Mouse (Mus musculus): ENCODE data around the gene Tipin.
"Not testable (repeated sequence)": the region's sequence is repeated elsewhere in the genome, so short reads cannot be mapped to it uniquely, and the experiment has no call there.

Tipin gene

DNA sequence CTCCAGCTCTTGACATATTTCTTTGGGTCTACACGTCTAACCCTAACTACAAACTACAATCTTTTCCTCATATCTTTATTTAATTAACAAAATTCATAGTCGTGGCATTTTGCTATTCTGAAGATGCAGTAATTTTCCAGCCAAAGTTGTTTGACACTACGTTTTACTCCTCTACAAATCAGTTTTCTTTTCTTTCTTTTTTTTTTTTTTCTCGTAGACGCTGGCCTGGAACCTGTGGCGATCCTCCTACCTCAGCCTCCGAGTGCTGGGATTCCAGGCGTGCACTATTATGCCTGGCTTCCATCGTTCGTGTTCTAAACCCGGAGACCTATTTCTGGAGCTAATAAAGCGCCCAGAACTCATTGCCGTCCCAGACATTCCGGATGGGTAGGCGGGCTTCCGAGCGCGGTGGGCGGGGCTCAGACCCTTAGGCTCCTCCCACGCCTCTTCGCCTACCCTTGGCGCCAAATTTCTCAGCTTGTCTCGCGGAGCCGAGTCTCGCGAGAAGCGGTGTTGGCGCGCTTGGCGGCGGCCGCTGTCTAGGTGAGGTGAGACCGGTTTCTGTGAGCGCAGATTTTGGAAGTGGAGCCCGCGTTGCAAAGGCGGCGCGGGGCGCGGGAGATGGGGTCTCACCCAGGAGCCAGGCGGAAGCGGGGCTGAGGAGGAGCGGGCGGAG lies at the start of gene Tipin:
Gene Tipin (plus strand): TSS at position 477 of the 676 bp plus-strand sequence.
- peak; percentile 96 for DNase-seq

GRCm38 (mm10) chr9:64231674-64232073 lies 49.7 kb upstream of the Tipin start:
- no peak for DNase-seq

GRCm38 (mm10) chr9:64232257-64232957 lies 49.0 kb upstream of the Tipin start:
- DNase-seq, result peak; percentile 51

DNA sequence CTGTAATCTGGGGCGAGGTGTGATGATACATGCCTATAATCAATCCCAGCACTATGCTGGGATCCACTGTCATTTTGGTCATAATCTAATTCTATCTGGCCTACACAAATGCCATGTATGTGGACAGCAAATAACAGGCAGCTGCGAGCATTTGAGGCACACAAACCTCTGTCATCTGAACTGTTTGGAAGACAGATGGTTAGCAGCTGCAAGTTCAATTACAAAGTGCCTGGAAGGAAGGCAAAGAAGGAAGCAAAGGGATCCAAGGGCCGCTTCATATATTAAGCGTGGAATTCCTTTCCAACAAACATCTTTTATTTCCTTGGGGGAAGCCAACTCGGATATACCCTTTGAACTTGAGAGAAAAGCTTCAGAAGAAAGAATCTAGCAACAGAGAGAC lies 47.7 kb upstream of the Tipin start:
- DNase-seq, result no peak

- no peak for DNase-seq
Observed at GRCm38 (mm10) chr9:64234768-64235435, 46.5 kb upstream of the Tipin start, which contains the start of gene Uchl4. Gene Uchl4 (plus strand): TSS chr9:64235201.

DNA sequence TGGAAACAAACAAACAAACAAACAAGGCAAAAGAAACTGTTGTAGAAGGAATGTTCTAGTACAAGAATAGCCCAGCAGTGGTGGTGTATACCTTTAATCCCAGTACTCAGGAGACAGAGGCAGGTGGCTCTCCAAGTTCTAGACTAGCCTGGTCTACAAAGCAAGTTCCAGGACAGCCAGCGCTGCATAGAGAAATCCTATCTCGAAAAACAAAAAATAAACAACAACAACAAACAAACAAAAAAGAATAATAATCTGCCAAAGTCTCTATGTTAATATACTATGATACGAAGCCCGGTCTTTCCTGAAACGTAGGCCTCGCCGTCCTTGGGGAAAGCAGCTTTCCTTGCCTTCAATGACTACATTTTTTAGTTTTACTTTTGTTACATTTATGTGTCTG lies 45.3 kb upstream of the Tipin start:
- DNase-seq, result no peak

DNA sequence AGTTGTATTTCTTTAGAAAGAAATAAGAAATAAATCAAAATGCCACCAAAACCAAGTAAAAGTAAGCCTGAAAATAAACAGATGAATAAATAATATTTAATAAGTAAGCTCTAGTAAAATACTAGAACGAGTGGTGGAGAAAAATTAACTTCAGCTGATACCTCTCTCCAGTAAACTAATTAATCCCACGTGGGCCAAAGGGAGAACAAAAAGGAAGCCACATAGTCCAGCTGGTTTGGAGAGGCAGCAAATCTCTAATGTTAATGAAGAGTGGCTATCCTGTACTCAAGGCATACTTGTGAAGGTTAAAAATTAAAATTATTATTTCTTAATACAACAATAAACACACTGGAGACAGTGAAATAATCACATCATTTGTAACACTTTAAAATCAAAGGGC lies 41.3 kb upstream of the Tipin start:
- DNase-seq, result no peak

DNA sequence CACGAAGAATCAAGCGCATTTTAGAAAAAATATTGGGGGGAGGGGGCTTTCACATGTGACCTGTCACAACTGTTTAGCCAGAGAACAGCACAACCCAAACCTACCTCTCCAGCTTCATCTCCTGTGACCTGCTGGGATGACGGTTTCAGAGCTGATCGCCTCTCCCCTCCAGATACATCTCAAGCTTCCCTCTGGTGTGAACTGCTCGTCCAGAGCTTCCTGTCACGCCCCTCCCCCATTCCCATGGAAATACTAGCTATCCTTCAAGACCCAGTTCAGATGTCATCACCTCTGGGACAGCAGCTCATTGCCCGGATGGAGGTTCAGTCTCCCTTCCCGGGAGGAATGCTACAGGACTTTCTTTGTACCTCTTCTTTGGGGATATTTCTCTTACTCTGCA lies 40.7 kb upstream of the Tipin start:
- peak; percentile 53 for DNase-seq

DNA sequence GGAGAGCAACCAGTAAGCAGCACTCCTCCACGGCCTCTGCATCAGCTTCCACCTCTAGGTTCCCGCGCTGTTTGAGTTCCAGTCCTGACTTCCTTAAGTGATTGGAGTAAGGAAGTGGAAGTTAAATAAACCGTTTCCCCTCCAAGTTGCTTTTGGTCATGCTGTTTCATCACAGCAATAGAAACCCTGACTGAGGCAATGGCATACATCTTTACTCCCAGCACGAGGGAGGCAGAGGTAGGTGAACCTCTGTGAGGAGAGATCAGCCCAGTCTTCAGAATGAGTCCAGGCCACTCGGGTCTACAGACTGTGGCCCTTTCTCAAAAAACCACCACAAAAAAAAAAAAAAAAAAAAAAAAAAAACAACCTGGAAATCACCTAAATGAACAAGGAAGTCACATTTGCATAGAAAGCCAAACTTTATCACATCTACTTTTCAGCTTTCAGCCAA lies 39.0 kb upstream of the Tipin start:
- DNase-seq, result no peak

DNA sequence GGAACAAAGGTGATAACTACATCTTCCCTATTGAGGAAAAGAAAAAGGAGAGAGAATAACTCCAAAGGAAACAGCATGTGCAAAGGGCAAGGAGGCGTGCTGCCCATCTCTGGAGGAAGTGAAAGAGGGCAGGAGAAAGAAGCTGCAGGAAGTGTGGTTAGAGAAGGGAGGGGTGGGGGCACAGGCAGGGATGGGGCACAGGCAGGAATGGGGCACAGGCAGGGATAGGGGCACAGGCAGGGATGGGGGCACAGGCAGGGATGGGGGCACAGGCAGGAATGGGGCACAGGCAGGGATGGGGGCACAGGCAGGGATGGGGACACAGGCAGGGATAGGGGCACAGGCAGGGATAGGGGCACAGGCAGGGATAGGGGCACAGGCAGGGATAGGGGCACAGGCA lies 32.0 kb upstream of the Tipin start:
- no peak for DNase-seq

- DNase-seq, result no peak
Observed at GRCm38 (mm10) chr9:64250111-64250730, 31.2 kb upstream of the Tipin start.

DNA sequence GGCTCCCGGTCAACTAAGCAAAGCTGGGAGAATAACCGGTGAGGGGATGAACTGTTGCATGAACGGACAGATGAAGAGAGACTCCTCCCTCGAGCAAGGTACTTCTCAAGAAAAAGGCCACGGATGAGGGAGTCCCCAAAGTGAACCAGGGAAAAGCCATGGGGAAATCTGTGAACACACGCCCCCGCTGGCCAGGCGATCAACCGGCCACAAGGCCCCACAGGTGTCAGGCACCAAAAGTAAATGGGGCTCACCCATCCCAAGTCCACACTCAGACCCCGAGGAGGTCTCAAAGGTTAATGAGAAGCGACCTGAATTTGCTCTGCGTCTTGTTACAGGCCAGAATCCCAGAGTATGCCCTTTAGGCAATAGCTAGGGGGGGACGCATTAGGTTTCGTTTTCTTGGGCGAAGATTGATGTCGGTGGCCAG lies 28.8 kb upstream of the Tipin start:
- DNase-seq, result peak; percentile 35

DNA sequence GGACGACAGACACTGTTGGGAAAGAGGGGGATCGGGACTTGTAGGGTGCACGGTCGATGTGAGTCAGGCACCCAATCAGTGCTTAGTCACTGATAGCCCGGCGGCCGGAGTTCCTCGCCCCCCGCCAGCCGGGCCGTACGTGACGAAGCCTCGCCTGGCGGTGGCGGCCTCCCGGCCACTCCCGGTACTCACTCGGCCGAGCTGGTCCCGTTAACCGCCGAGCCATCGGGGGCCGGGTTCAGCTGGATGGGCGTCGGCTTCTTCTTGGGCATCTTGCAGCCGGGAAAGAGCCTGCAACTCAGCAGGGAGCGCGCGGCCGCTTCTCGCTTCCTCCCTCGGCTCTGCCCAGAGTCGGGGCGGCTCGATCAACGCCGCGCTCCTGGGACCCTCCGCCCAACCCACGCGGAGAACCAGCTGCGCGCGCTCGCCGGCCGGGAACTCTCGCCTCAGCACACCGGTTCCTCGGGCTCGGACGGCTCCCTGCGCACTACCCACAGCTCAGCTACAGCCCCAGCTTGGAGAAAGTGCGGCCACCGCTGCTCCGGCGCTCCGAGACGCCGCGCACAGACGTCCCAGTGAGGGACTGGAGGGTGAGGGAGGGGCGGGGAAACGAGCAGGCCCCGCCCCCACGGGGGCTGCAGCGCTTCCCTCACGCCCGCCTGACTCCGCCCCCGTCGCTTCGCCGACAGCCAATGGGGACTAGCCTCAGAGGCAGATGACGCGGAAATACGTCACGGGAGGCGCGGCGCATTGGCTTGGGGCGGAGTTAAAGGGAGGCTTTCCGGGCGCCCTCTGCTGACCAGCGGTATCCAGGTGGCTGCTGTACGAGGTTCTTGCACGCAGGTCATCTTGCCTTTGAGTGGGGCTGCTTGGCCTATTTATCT lies 28.1 kb upstream of the Tipin start, which contains the start of gene Map2k1:
Gene Map2k1 (minus strand): TSS at position 611 of the 884 bp plus-strand sequence.
- peak; percentile 99 for DNase-seq

DNA sequence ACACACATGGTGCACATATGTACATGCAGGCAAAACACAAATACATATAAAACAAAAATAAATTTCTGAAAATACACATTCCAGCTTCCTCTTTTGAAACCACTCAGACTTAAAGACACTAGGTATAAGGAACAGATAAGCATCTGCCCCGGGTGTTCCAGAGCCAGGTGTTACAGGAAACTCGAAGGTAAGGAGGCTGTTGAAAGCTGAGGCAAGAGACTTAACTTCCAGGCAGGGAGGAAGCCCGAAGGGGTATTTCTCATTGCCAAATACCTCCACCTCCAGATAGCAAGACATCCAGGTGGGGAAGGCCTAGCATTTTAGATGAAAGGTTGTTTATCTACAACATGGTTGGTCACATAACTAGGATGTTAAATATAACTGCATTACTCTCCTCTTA lies 26.0 kb upstream of the Tipin start:
- DNase-seq, result no peak

DNA sequence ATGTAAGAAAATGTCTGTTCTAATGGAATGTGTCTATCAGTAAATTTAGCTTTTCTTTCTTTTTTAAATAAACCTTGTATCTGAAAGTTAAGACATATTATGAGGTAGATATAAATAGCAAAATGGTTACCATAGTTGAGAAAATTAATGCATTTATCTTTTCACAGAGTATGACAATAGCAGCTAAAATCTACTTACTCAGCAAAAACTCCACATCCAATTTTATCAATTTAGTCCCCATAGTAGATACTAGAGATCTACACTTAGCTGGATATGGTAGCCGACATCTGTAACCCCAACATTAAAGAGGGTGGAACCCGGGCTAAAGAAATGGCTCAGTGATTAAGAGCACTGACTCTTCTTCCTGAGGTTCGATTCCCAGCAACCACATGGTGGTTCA lies 25.2 kb upstream of the Tipin start:
- DNase-seq, result no peak

- DNase-seq, result no peak
Observed at GRCm38 (mm10) chr9:64259906-64260305, 21.5 kb upstream of the Tipin start.

GRCm38 (mm10) chr9:64261023-64261422 lies 20.4 kb upstream of the Tipin start:
- no peak for DNase-seq

GRCm38 (mm10) chr9:64264813-64265212 lies 16.6 kb upstream of the Tipin start:
- no peak for DNase-seq

DNA sequence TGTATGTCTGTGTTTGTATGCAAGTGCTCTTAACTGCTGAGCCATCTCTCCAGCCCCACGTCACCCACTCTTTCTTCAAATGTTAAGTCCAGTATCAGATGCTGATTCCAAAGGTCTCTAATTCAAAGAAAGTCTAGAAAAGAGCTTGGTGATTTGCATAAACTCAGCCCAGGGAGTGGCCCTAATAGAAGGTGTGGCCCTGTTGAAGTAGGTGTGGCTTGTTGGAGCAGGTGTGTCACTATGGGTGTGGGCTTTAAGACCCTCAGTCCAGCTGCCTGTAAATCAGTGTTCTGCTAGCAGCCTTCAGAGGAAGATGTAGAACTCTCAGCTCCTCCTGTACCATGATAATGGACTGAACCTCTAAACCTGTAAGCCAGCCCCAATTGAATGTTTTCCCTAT lies 14.2 kb upstream of the Tipin start:
- no peak for DNase-seq

- DNase-seq, result no peak
Observed at GRCm38 (mm10) chr9:64268196-64268595, 13.2 kb upstream of the Tipin start.

DNA sequence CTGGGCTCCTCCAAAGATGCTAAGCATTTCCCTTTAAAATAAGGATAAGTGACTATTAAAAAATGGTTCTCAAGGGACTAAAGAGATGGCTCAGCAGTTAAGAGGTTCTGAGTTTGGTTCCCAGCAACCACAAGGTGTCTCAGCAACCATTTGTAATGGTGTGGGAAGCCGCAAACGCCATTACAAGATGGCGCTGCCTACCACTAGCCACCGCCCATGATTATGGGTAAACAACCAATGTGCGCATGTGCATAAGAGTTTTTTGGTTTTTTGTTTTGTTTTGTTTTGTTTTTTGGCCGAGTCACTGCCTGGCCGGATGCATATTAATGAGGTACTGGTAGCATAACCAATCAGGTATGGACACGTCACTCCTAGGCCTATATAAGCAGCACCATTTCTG lies 12.5 kb upstream of the Tipin start:
- not testable (repeated sequence) for DNase-seq

DNA sequence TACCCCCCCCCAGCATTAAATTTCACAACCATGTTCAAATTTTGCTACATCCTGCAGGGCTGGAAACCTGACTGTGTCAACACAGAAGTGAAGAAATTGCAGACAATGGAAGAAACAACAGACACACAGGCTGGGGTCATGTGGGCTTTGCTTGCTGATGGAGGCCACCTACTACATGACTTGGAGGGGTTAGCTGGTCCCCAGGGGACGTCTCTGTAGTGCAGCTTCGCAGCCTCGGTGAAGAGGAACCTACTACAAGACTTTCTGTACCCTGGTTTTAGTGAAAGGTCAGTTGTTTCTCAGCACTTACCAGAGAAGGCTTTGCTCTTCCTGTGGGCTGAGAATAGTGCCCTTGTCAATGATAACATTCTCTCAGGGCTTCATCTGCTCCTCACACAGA lies 10.1 kb upstream of the Tipin start:
- DNase-seq, result no peak
